Mouse (Mus musculus) forebrain, embryonic 15.5 days (tissue): ENCODE data around the gene Ehd2. TPM values are rescaled to one million over a fixed set of nuclear protein-coding genes. Genes with fewer than 3 reads are reported as not detected.
A peak's percentile ranks its signal among the peaks of the same experiment; 100 is the strongest.

ENCODE experiments used
- ATAC-seq: fragments of 200-750 bp; cut with Nextera tagmentation; replicated peaks from 2 replicates; pipeline ENCODE4 v1.8.0; 2017; ENCODE audit warnings: mild to moderate bottlenecking, moderate TSS enrichment, moderate library complexity
- H3K27ac ChIP-seq: fragments of 300-500 bp; sonication (generic); replicated peaks from 2 replicates; pipeline ENCODE4 v1.5.1; 2015; ENCODE audit warnings: mild to moderate bottlenecking, inconsistent platforms
- H3K27me3 ChIP-seq: fragments of 300-500 bp; sonication (generic); 2 replicates; pipeline ENCODE4 v1.6.1; 2015; ENCODE audit warnings: inconsistent platforms
- H3K36me3 ChIP-seq: fragments of 300-500 bp; sonication (generic); 2 replicates; pipeline ENCODE4 v1.6.1; 2015; ENCODE audit warnings: mild to moderate bottlenecking, inconsistent platforms
- H3K4me1 ChIP-seq: fragments of 300-500 bp; sonication (generic); 2 replicates; pipeline ENCODE4 v1.6.1; 2015; ENCODE audit warnings: inconsistent platforms
- H3K4me2 ChIP-seq: fragments of 300-500 bp; sonication (generic); replicated peaks from 2 replicates; pipeline ENCODE4 v1.6.1; 2015; ENCODE audit warnings: mild to moderate bottlenecking, inconsistent platforms
- H3K4me3 ChIP-seq: fragments of 300-500 bp; sonication (generic); 2 replicates; pipeline ENCODE4 v1.5.1; 2015; ENCODE audit warnings: mild to moderate bottlenecking, inconsistent platforms
- H3K9ac ChIP-seq: fragments of 300-500 bp; sonication (generic); replicated peaks from 2 replicates; pipeline ENCODE4 v1.6.1; 2015; ENCODE audit warnings: mild to moderate bottlenecking, inconsistent platforms
- H3K9me3 ChIP-seq: fragments of 300-500 bp; sonication (generic); 2 replicates; pipeline ENCODE4 v1.6.1; 2016; ENCODE audit warnings: inconsistent platforms
- WGBS: fragments of 180-500 bp; shearing (Covaris S2); methylation state at CpG from one replicate; pipeline ENCODE4 v1.1.7; 2015; ENCODE audit warnings: mixed read lengths; 5-methylcytosine and 5-hydroxymethylcytosine counted together
- polyA plus RNA-seq: library from polyadenylated mRNA; unstranded; fragments of >200 nt; fragmentation: Nextera tagmentation; extraction: Ambion mirVana; gene quantifications from 2 replicates; pipeline ENCODE4 v1.2.1, GENCODE M21; 2015

The Ehd2 gene
- polyA plus RNA-seq, 1 experiment from 2014 or later, result 3.7 TPM

GRCm38 (mm10) chr7:15954436-15954835 is 12.9 kb downstream of the Ehd2 start:
- Histone ChIP-seq H3K27me3 (no peaks in the 10 kb centered on the region), H3K27ac (no peak overlapping the region), H3K9me3 (no peaks in the 10 kb centered on the region), H3K4me3 (no peak overlapping the region), H3K4me1 (no peaks in the 10 kb centered on the region), H3K9ac (no peak overlapping the region), H3K36me3 (no peaks in the 10 kb centered on the region), H3K4me2 (no peak overlapping the region)
- 0 out of 2 replicates have a peak, but pooled peaks have one; percentile 14 for ATAC-seq
- whole genome bisulfite sequencing, result 90% methylated on average over 7 of the region's 7 CpGs

GRCm38 (mm10) chr7:15953307-15954074 is 13.9 kb downstream of the Ehd2 start:
- Histone ChIP-seq H3K27me3 (no peaks in the 10 kb centered on the region), H3K9me3 (no peaks in the 10 kb centered on the region), H3K36me3 (no peaks in the 10 kb centered on the region), H3K9ac (no peak overlapping the region), H3K4me3 (no peak overlapping the region), H3K4me2 (no peak overlapping the region), H3K4me1 (peaks cover 3% of the 10 kb centered on the region), H3K27ac (no peak overlapping the region)
- 93% methylated on average over 13 of the region's 13 CpGs for WGBS
- no peak for ATAC-seq

- no peak for ATAC-seq
- no peak overlapping the region for H3K4me3 ChIP-seq
These were observed 15.0 kb downstream of the Ehd2 start for GRCm38 (mm10) chr7:15952416-15952815.

GRCm38 (mm10) chr7:15950008-15950407 is 17.4 kb downstream of the Ehd2 start:
- no peaks in the 10 kb centered on the region for H3K9me3 ChIP-seq
- ATAC-seq, result no peak
- 92% methylated on average over 15 of the region's 15 CpGs for WGBS

More at GRCm38 (mm10) chr7:15952416-15952815, 15.0 kb downstream of the Ehd2 start:
- Histone ChIP-seq H3K4me2 (no peak overlapping the region), H3K4me1 (peaks cover 6% of the 10 kb centered on the region), H3K27ac (no peak overlapping the region), H3K36me3 (no peaks in the 10 kb centered on the region), H3K9ac (no peak overlapping the region), H3K27me3 (no peaks in the 10 kb centered on the region), H3K9me3 (no peaks in the 10 kb centered on the region)
- 67% methylated on average over 3 of the region's 3 CpGs for WGBS

GRCm38 (mm10) chr7:15949216-15949790 is 18.1 kb downstream of the Ehd2 start:
- 89% methylated on average over 7 of the region's 7 CpGs for WGBS
- Histone ChIP-seq H3K4me1 (peaks cover 23% of the 10 kb centered on the region), H3K36me3 (no peaks in the 10 kb centered on the region), H3K4me3 (no peak overlapping the region), H3K4me2 (no peak overlapping the region), H3K27me3 (no peaks in the 10 kb centered on the region), H3K9ac (no peak overlapping the region), H3K27ac (no peak overlapping the region), H3K9me3 (no peaks in the 10 kb centered on the region)
- no peak for ATAC-seq

More at GRCm38 (mm10) chr7:15950008-15950407, 17.4 kb downstream of the Ehd2 start:
- Histone ChIP-seq H3K27ac (no peak overlapping the region), H3K27me3 (no peaks in the 10 kb centered on the region), H3K9ac (no peak overlapping the region), H3K4me2 (no peak overlapping the region), H3K4me1 (peaks cover 16% of the 10 kb centered on the region), H3K4me3 (no peak overlapping the region), H3K36me3 (no peaks in the 10 kb centered on the region)

GRCm38 (mm10) chr7:15948381-15948941 is 18.9 kb downstream of the Ehd2 start:
- H3K4me1 ChIP-seq, result peaks cover 30% of the 10 kb centered on the region
- peak overlapping the region; percentile 38 for H3K4me2 ChIP-seq
- ATAC-seq, result no peak
- no peak overlapping the region for H3K4me3 ChIP-seq
- 8% methylated on average over 23 of the region's 23 CpGs for WGBS
- no peaks in the 10 kb centered on the region for H3K9me3 ChIP-seq
- H3K27ac ChIP-seq, result no peak overlapping the region
- peaks cover 8% of the 10 kb centered on the region for H3K36me3 ChIP-seq
- no peaks in the 10 kb centered on the region for H3K27me3 ChIP-seq
- no peak overlapping the region for H3K9ac ChIP-seq

- ATAC-seq, result no peak
- Histone ChIP-seq H3K9me3 (no peaks in the 10 kb centered on the region), H3K36me3 (peaks cover 13% of the 10 kb centered on the region), H3K4me2 (no peak overlapping the region), H3K27ac (no peak overlapping the region), H3K27me3 (no peaks in the 10 kb centered on the region), H3K4me3 (no peak overlapping the region), H3K9ac (no peak overlapping the region), H3K4me1 (peaks cover 30% of the 10 kb centered on the region)
- WGBS, result 54% methylated on average over 4 of the region's 4 CpGs
These were observed 19.6 kb downstream of the Ehd2 start for GRCm38 (mm10) chr7:15947653-15948260.

- ATAC-seq, result peak; percentile 95
- peaks cover 30% of the 10 kb centered on the region for H3K4me1 ChIP-seq
- H3K9me3 ChIP-seq, result no peaks in the 10 kb centered on the region
- H3K4me2 ChIP-seq, result peak within 1 kb of the TSS; percentile 72
- peak within 1 kb of the TSS; percentile 77 for H3K9ac ChIP-seq
- H3K27ac ChIP-seq, result peak within 1 kb of the TSS; percentile 98
- no peaks in the 10 kb centered on the region for H3K27me3 ChIP-seq
- WGBS, result 1% methylated on average over 59 of the region's 59 CpGs
- H3K4me3 ChIP-seq, result peak within 1 kb of the TSS; percentile 92
- peaks cover 31% of the 10 kb centered on the region for H3K36me3 ChIP-seq
These were observed 21.4 kb downstream of the Ehd2 start, which contains the start of gene Nop53 for GRCm38 (mm10) chr7:15945721-15946536. TSS of gene Nop53 (minus strand) at chr7:15946074.

- Histone ChIP-seq H3K9me3 (no peaks in the 10 kb centered on the region), H3K27me3 (no peaks in the 10 kb centered on the region), H3K4me2 (peak overlapping the region; percentile 72), H3K4me3 (peak overlapping the region; percentile 92), H3K9ac (peak overlapping the region; percentile 77), H3K27ac (peak overlapping the region; percentile 98; the same call in 1 of the 2 replicates), H3K4me1 (peaks cover 30% of the 10 kb centered on the region), H3K36me3 (peaks cover 38% of the 10 kb centered on the region)
- WGBS, result 5% methylated on average over 8 of the region's 8 CpGs
- ATAC-seq, result no peak
These were observed 22.2 kb downstream of the Ehd2 start for GRCm38 (mm10) chr7:15945211-15945610.

- peak overlapping the region; percentile 92; the same call in 1 of the 2 replicates for H3K4me3 ChIP-seq
These were observed 23.1 kb downstream of the Ehd2 start for GRCm38 (mm10) chr7:15944311-15944710.

GRCm38 (mm10) chr7:15938621-15939020 is 28.7 kb downstream of the Ehd2 start:
- Histone ChIP-seq H3K36me3 (peaks cover 84% of the 10 kb centered on the region), H3K27me3 (no peaks in the 10 kb centered on the region), H3K27ac (no peak overlapping the region), H3K9ac (no peak overlapping the region), H3K4me2 (no peak overlapping the region), H3K9me3 (no peaks in the 10 kb centered on the region), H3K4me1 (peaks cover under 1% of the 10 kb centered on the region; the same call in 1 of the 2 replicates), H3K4me3 (no peak overlapping the region)
- WGBS, result 93% methylated on average over 3 of the region's 3 CpGs
- no peak for ATAC-seq

More at GRCm38 (mm10) chr7:15944311-15944710, 23.1 kb downstream of the Ehd2 start:
- Histone ChIP-seq H3K9me3 (no peaks in the 10 kb centered on the region), H3K27me3 (no peaks in the 10 kb centered on the region), H3K36me3 (peaks cover 47% of the 10 kb centered on the region), H3K4me1 (peaks cover 30% of the 10 kb centered on the region), H3K9ac (no peak overlapping the region), H3K27ac (no peak overlapping the region), H3K4me2 (no peak overlapping the region)
- 97% methylated on average over 1 of the region's 1 CpGs for WGBS
- no peak for ATAC-seq
